Mouse (Mus musculus) cerebellum, adult 9-11 months (tissue): ENCODE measurements around the gene Birc2.

ENCODE experiments used
- DNase-seq: peaks from one replicate; pipeline ENCODE4 v3.0.0; 2022

The Birc2 gene

DNA sequence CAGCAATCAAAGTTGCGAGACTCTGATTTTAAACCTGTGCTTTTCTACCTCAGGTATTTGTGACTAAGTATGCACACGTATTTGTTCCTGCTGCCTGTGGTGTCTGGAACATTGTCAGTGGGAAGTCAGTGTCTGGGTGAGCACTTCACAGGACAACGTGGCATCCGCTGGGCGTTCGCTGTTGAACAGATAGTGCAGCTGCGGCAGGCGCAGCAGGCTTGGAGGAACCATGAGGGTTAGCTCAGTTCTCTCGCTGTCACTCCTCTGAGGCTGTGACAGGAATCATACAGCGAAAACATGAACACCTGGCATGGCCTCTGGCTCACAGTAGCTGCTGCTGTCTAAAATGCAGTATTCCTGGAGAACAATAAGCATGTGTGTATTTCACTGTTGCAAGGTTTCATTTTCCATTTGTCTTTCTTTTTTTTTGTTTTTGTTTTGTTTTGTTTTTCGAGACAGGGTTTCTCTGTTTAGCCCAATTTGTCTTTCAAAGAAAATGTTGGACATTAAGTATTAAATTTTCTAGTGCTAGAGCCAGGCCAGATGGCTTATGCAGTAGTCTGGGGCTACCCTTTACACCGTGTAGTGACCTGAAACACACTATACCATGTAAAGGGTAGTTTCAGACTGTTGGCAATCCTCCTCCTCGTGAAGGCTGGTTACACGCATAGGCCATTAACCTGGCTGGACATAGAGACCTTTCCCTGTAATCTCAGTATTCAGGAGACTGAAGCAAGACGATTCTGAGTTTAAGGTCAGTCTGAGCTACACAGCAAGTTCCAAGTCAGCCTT is 52.8 kb downstream of the Birc2 start:
- DNase-seq: no peak

DNA sequence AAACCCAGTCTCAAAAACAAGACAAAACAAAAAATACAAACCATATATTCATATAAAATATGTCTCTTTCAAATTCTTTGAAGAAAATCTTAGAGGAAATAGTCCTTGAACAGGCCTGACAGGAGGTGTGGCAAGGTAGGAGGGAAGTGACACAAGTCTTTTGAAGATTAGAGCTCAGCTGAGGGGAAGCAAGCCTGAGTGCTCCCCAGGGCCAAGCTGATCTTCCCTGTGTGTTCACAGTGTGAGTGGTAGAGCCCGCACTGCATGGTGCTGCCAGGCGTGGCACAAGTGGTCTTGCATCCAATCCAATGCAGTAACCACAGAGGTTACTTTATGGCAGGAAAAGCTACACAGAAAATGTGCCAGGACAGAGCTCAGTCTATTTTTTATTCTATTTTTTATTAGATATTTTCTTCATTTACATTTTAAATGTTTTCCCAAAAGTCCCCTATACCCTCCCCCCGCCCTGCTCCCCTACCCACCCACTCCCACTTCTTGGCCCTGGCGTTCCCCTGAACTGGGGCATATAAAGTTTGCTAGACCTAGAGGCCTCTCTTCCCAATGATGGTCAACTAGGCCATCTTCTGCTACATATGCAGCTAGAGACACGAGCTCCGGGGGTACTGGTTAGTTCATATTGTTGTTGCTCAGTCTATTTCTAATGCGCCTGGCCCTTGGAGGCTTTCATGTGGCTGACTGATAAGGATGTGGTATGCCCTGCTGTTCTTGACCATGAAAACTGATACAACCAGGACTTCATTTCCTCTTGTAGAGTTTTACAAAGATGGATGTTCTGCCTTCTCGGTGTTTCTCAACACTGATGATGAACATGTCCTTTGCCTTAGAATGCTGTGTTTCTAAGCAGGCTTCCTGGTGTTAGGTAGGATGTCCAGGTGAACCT is 56.4 kb downstream of the Birc2 start:
- DNase-seq: no peak

DNA sequence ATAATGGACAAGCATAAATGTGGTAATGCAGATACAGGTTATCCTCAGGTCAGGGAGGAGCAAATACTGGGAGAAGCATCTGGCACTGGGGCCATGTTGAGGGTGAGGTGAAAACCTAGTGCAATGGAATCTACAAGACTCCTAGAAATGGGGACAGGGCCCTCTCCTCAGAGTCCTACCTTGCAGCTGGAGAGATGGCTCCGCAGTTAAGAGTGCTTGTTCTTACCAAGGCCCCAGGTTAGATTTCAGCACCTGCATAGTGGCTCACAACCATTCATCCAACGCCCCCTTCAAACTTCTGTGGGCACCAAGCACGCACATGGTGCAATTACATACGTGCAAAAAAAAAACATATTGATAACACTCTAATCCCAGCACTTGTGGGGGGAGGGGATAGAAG is 57.1 kb downstream of the Birc2 start:
- DNase-seq: no peak

DNA sequence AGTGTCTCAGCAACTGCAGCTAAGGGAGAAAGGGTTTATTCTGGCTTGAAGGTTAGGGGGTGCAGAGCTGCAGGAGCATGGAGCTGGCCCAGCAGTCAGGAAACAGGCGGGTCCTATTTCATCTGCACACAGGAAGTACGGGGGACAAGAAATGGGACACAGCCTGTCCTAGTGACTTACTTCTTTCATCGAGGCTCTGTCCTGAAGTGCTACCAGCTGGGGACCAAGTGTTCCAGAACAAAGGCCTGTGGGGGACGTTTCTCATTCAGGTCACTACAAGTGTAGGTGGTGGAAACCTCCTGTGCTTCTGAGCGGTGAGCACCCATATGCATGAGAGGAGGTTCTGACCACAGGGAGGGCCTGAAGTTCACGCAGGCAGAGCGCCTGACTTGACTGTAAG is 58.1 kb downstream of the Birc2 start:
- DNase-seq: no peak

DNA sequence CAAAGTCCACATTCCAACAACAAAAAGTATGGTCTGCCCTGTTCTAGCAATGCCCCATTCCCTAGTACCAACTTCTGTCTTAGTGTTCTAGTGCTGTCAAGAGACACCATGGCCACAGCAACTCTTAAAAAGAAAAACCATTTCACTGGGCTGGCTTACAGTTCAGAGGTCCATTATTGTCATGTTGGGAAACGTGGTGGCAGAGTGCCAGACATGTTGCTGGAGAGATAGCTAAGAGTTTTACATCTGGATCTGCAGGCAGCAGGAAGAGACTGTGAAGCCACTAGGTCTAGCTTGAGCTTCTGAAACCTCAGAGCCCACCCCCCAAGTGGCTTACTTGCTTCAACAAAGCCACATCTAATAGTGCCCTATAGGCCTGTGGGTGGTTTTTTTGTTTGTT is 59.2 kb downstream of the Birc2 start:
- DNase-seq: no peak

DNA sequence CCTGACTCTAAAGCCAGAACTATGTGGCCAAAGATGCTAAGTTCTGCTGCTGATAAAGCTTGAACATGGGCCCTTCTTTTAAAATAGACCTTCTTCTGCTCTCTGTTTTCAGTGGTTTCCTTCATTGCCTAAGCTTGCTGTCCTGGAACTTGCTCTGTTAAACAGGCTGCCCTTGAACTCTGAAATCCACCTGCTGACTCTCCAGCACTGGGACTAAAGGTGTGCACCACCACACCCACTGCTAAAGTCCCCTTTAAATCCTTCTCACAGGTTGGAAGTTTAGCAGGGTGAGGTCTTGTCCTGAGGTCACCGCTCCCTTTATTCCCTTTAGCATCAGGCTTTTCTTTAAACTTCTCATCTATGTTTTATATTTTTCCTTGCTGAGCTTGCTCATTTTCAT is 59.9 kb downstream of the Birc2 start:
- DNase-seq: no peak

DNA sequence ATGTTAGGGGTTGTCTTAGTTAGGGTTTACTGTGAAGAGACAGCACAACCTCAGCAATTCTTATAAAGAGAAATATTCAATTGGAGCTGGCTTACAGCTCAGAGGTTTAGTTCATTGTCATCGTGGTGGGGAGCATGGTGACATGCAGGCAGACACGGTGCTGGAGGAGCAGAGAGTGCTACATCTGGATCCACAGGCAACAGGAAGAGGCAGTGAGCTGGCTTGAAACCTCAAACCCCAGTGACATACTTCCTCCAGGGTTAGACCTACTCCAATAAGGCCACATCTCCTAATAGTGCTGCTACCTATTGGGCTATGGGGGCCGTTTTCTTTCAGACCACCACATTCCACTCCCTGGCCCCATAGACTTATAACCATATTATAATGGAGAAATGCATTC is 60.9 kb downstream of the Birc2 start:
- no peak for DNase-seq

DNA sequence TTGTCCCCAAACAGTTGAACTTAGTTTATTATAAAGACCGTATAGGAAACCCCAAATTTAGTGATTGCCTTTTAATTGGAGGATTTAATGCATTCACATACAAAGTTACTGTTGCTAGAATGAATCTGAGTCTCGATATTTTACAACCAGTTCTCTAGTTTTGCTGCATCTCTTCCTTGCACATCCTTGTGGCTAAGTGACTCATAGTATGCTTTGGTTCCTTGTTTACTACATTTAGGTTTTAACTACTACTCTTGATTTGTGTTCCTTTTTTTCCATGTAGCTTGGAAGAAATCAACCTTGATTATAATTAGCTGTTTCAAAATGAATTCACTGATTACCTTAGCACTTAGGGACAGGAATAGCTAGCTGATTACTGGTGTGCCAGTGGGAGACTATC is 61.9 kb downstream of the Birc2 start:
- no peak for DNase-seq

DNA sequence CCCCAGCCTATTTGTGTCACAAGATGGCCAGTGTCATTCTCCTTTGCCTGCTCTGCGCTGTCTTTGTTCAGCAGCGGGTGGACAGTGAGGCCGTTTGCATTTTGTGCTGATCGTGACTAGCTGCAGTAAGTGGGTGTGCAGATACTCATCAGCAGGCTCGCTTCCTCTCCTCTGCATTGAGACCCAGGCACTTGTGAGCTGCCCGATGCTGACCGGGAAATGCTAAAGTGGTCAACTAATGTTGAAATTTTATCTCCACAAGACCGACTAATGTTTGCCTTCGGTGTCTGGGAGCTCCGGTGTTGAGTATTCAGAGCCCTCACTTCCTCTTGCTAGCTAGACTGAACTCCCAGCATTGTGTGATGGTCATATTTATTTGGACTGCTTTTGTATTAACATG is 62.3 kb downstream of the Birc2 start:
- DNase-seq: no peak

DNA sequence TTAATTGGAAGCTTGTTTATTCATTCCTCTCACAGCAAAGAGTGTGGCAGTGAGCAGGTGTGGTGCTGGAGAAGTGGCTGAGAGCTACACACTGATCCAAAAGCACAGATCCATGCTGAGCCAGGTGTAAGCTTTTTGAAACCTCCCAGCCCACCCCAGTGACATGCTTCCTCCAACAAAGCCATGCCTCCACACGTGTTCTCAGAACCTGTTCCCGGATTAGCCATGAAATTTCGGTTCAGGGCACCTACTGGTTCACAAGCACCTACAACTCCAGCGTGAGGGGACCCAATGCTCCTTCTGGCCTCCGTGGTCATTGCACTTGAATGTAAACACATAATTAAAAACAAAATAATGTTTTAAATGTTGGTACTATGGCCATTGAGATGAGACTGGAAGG is 63.2 kb downstream of the Birc2 start:
- no peak for DNase-seq

DNA sequence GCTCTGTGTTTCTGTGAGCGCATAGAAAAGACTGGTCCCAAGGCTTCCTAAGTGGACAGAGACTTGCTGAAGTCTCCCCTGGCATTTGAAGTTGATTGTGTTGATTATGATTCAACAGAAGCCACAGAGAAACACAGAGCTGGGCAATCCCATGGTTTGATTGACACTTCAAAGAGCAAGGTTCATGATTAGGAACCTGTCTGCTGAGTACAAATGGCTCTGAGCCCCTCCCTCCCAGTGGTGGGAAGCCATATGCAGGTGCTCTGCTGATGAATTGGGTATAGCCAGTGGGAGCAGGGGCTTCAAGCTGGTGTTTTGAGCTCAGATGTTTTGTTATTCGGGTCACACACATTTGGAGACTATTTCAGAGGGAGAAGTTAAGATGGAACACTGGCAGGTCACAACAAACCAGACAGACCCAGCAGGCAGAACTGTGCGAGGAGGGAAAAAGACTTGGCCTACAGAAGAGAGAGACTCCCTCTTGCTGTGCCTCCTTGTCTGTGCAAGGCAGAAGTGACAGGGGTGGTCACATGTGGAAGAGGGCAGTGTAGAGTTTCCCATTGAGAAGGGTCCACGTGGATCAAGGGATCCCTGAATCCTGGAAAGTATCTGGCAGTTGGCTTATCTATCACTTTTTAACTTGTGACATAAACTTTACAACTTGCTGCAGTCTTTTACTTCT is 64.0 kb downstream of the Birc2 start:
- no peak for DNase-seq

DNA sequence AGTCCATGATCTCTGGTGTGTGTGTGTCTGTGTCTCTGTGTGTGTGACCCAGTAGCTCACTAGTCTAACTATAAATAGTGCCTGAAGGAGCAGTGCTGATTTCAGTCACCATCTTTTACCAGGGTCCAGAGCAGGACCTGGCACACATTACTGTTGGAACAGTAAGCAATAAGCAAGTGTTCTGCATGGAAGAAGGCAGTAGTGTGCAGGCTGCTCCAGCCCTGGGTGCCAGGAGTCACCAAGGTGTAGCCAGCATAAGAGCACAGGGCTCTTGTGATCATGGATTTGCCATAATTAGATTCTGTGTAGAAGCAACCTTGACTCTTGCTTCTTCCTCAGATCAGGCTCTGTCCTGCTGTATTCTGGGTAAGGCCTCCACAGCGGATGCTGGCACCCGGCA is 64.5 kb downstream of the Birc2 start:
- no peak for DNase-seq

DNA sequence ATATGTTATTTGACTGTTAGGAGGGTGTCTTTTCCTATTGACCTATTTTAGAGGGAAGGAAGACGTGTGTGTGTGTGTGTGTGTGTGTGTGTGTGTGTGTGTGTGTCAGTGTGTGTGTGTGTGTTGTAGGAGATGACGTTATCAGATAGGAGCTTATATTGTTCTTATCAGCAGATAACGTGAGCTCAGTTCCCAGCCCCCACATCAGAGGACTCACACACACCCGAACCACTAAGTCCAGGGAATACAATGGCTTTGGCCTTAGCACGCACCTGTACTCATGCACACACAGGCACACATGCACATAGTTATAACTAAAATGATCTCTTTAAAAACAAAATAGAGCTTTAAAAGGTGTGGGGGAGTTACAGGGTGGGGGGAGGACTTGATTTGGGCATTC is 67.4 kb downstream of the Birc2 start:
- no peak for DNase-seq

DNA sequence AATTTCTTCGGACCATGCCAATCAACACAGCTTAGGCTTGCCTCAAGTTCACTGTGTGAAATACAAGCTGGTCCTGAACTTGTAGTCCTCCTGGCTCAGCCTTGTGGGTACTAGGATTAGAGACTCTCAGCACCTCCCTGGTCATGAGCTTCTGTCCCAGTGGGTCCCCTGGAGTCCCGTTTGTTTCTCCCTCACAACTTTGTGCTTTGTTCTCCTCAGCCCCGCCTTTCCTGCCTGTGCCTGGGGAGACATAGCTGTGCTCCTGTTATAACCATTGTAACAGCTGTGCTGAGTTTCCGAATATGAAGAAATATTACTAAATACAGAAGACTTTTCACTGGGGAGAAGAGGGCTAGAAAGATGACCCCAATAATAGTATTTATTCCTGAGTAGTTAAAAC is 67.8 kb downstream of the Birc2 start:
- DNase-seq: no peak
